Mouse (Mus musculus) hindbrain, embryonic 11.5 days (tissue): ENCODE measurements at regions not wholly inside any gene's neighbourhood (a gene's known extent, or its start where the extent isn't known, plus 50 kb on each side); places are given as distances from the start of the nearest gene placed in this dataset.

Source experiments
- ATAC-seq: fragments of 200-750 bp; cut with Nextera tagmentation; 2 replicates; pipeline ENCODE4 v1.8.0; 2017; ENCODE audit warnings: mild to moderate bottlenecking, moderate TSS enrichment, moderate library complexity; ENCODE audit not compliant: low FRiP score
- DNase-seq: peaks from one replicate; pipeline ENCODE4 v3.0.0-alpha.2; 2015; ENCODE audit warnings: low spot score
- H3K27ac ChIP-seq: fragments of 300-500 bp; sonication (generic); 2 replicates; pipeline ENCODE4 v1.5.1; 2014; ENCODE audit warnings: mild to moderate bottlenecking, low read depth, low read length
- H3K27me3 ChIP-seq: fragments of 300-500 bp; sonication (generic); 2 replicates; pipeline ENCODE4 v1.6.1; 2014; ENCODE audit warnings: mild to moderate bottlenecking, low read length, moderate library complexity, mixed read lengths; ENCODE audit not compliant: control insufficient read depth, insufficient read depth
- H3K36me3 ChIP-seq: fragments of 300-500 bp; sonication (generic); 2 replicates; pipeline ENCODE4 v1.6.1; 2014; ENCODE audit warnings: mild to moderate bottlenecking, low read length, moderate library complexity, mixed read lengths; ENCODE audit not compliant: control insufficient read depth, insufficient read depth
- H3K4me1 ChIP-seq: fragments of 300-500 bp; sonication (generic); replicated peaks from 2 replicates; pipeline ENCODE4 v1.6.1; 2014; ENCODE audit warnings: low read length, mixed read lengths; ENCODE audit not compliant: control insufficient read depth, insufficient read depth
- H3K4me2 ChIP-seq: fragments of 300-500 bp; sonication (generic); replicated peaks from 2 replicates; pipeline ENCODE4 v1.6.1; 2014; ENCODE audit warnings: mild to moderate bottlenecking, low read depth, low read length
- H3K4me3 ChIP-seq: fragments of 300-500 bp; sonication (generic); 2 replicates; pipeline ENCODE4 v1.5.1; 2014; ENCODE audit warnings: low read depth, low read length
- H3K9ac ChIP-seq: fragments of 300-500 bp; sonication (generic); 2 replicates; pipeline ENCODE4 v1.6.1; 2014; ENCODE audit warnings: low read depth, low read length
- H3K9me3 ChIP-seq: fragments of 300-500 bp; sonication (generic); 2 replicates; pipeline ENCODE4 v1.6.1; 2016; ENCODE audit warnings: low read length; ENCODE audit not compliant: control insufficient read depth
- WGBS: fragments of 180-500 bp; shearing (Covaris S2); extraction: QIAGEN DNeasy Blood & Tissue Kit; methylation state at CpG from one replicate; pipeline ENCODE4 v1.1.7; 2014; 5-methylcytosine and 5-hydroxymethylcytosine counted together

- H3K27ac ChIP-seq, result no peak overlapping the region
- no peaks in the 10 kb centered on the region for H3K9me3 ChIP-seq
- ATAC-seq (peak; percentile 74), DNase-seq (no peak)
- H3K4me2 ChIP-seq, result peak overlapping the region; percentile 88
- no peaks in the 10 kb centered on the region; the same call in 1 of the 2 replicates for H3K27me3 ChIP-seq
- H3K4me1 ChIP-seq, result no peaks in the 10 kb centered on the region
- H3K4me3 ChIP-seq, result peak overlapping the region; percentile 41
- no peaks in the 10 kb centered on the region for H3K36me3 ChIP-seq
- WGBS, result 15% methylated on average over 10 of the region's 10 CpGs
- H3K9ac ChIP-seq, result peak overlapping the region; percentile 31; the same call in 1 of the 2 replicates
Observed at GRCm38 (mm10) chr16:15084147-15084752, 177.8 kb downstream of the Efcab1 start.

GRCm38 (mm10) chr16:15084753-15085728, 178.6 kb downstream of the Efcab1 start:
- peak overlapping the region; percentile 31; the same call in 1 of the 2 replicates for H3K9ac ChIP-seq
- H3K36me3 ChIP-seq, result no peaks in the 10 kb centered on the region
- WGBS, result 2% methylated on average over 56 of the region's 56 CpGs
- no peaks in the 10 kb centered on the region for H3K9me3 ChIP-seq
- ATAC-seq (peak; percentile 93), DNase-seq (peak; percentile 69)
- no peak overlapping the region for H3K27ac ChIP-seq
- H3K27me3 ChIP-seq, result no peaks in the 10 kb centered on the region; the same call in 1 of the 2 replicates
- peak overlapping the region; percentile 88 for H3K4me2 ChIP-seq
- H3K4me1 ChIP-seq, result no peaks in the 10 kb centered on the region
- peak overlapping the region; percentile 41 for H3K4me3 ChIP-seq

GRCm38 (mm10) chr16:15086556-15086955, 180.2 kb downstream of the Efcab1 start:
- H3K4me3 ChIP-seq, result no peak overlapping the region
- no peaks in the 10 kb centered on the region for H3K4me1 ChIP-seq
- ATAC-seq (no peak), DNase-seq (no peak)
- H3K9ac ChIP-seq, result no peak overlapping the region
- H3K36me3 ChIP-seq, result no peaks in the 10 kb centered on the region
- no peaks in the 10 kb centered on the region for H3K9me3 ChIP-seq
- no peak overlapping the region for H3K27ac ChIP-seq
- H3K4me2 ChIP-seq, result no peak overlapping the region
- WGBS, result 88% methylated on average over 4 of the region's 4 CpGs
- no peaks in the 10 kb centered on the region; the same call in 1 of the 2 replicates for H3K27me3 ChIP-seq

GRCm38 (mm10) chr16:15103938-15104337, 197.5 kb downstream of the Efcab1 start:
- Histone ChIP-seq H3K27me3 (no peaks in the 10 kb centered on the region), H3K27ac (no peak overlapping the region), H3K4me1 (no peaks in the 10 kb centered on the region), H3K36me3 (no peaks in the 10 kb centered on the region), H3K9me3 (no peaks in the 10 kb centered on the region), H3K9ac (no peak overlapping the region), H3K4me2 (no peak overlapping the region), H3K4me3 (no peak overlapping the region)
- DNase-seq (no peak), ATAC-seq (no peak)
- 45% methylated on average over 1 of the region's 1 CpGs for WGBS

GRCm38 (mm10) chr16:15107234-15107633, 200.8 kb downstream of the Efcab1 start:
- H3K27me3 ChIP-seq, result no peaks in the 10 kb centered on the region
- ATAC-seq (no peak), DNase-seq (no peak)
- H3K36me3 ChIP-seq, result no peaks in the 10 kb centered on the region
- WGBS, result 78% methylated on average over 1 of the region's 1 CpGs
- H3K27ac ChIP-seq, result no peak overlapping the region
- H3K9ac ChIP-seq, result no peak overlapping the region
- no peaks in the 10 kb centered on the region for H3K4me1 ChIP-seq
- no peaks in the 10 kb centered on the region for H3K9me3 ChIP-seq
- H3K4me3 ChIP-seq, result no peak overlapping the region
- no peak overlapping the region for H3K4me2 ChIP-seq

GRCm38 (mm10) chr16:15113131-15113530, 204.1 kb upstream of the Gm21897 start:
- H3K4me2 ChIP-seq, result no peak overlapping the region
- no peak overlapping the region for H3K9ac ChIP-seq
- no peaks in the 10 kb centered on the region for H3K9me3 ChIP-seq
- no peak overlapping the region for H3K4me3 ChIP-seq
- H3K27me3 ChIP-seq, result no peaks in the 10 kb centered on the region
- 85% methylated on average over 2 of the region's 2 CpGs for WGBS
- DNase-seq, result no peak
- H3K27ac ChIP-seq, result no peak overlapping the region
- no peak for ATAC-seq
- no peaks in the 10 kb centered on the region for H3K36me3 ChIP-seq
- H3K4me1 ChIP-seq, result no peaks in the 10 kb centered on the region

- no peaks in the 10 kb centered on the region for H3K9me3 ChIP-seq
- H3K27me3 ChIP-seq, result no peaks in the 10 kb centered on the region
- no peak overlapping the region for H3K4me2 ChIP-seq
- H3K4me1 ChIP-seq, result no peaks in the 10 kb centered on the region
- WGBS, result 45% methylated on average over 5 of the region's 5 CpGs
- no peak for DNase-seq
- no peak overlapping the region for H3K9ac ChIP-seq
- no peak overlapping the region for H3K4me3 ChIP-seq
- ATAC-seq, result no peak
- H3K27ac ChIP-seq, result no peak overlapping the region
- no peaks in the 10 kb centered on the region for H3K36me3 ChIP-seq
Observed at GRCm38 (mm10) chr16:15113989-15114556, 203.2 kb upstream of the Gm21897 start.

- H3K4me1 ChIP-seq, result no peaks in the 10 kb centered on the region
- no peaks in the 10 kb centered on the region for H3K36me3 ChIP-seq
- WGBS, result 79% methylated on average over 4 of the region's 4 CpGs
- no peak for ATAC-seq
- H3K27me3 ChIP-seq, result no peaks in the 10 kb centered on the region
- H3K9ac ChIP-seq, result no peak overlapping the region
- no peak for DNase-seq
- no peak overlapping the region for H3K4me2 ChIP-seq
- H3K9me3 ChIP-seq, result no peaks in the 10 kb centered on the region
- H3K4me3 ChIP-seq, result no peak overlapping the region
- H3K27ac ChIP-seq, result no peak overlapping the region
Observed at GRCm38 (mm10) chr16:15114574-15115230, 202.6 kb upstream of the Gm21897 start.
